Mouse (Mus musculus): Measurements from ENCODE around the gene Simc1. TPM values are rescaled to one million over a fixed set of nuclear protein-coding genes. Genes with fewer than 3 reads are reported as not detected.
"Not testable (repeated sequence)": the region's sequence is repeated elsewhere in the genome, so short reads cannot be mapped to it uniquely, and the experiment has no call there.

Gene Simc1
- total RNA-seq (2021) = 10 to 100 TPM; 13.5 to 14.4 TPM

DNA sequence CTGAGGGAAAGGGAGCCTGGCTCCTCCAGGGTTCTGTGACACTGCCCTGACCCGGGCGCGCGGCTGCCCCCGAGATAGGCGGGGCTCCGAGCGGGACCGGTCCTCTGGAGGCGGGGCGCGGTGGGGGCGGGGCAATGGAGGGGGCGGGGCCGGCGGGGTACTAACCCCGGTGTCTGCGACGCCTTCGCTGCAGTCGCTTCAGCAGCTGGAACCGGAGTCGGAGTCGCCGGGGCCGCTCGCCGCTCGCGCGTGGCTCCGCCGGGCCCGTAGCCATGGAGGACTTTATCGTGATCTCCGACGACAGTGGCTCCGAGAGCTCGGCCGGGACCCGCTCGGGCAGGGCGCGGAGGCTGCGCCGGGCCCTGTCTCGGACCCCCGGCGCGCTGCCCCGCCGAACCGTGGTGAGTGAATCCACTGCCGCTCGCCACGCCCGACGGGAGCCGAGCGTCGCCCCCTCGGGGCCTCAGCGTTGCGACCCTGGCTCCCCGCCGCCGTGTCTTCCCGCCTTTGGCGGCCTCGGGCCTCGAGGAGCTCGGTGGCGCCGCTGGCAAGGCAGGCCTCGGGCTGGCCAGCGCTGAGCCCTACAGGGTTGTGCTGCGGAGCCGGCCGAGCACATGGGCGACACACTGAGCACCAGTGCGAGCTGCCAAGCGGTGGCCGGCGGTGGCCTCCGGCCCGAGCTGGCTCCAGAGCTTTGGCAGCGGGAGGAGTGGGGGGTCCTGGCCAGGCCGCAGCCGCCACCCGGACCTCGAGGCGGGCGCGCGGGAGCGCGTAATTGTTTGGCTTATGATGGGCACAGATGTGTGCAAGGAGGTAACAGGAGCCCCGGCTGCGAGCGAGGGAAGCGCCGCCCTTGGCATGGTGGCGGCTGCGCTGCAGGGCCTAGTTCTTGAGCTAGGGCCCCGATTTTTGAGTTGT is at the start of gene Simc1:
TSS of gene Simc1 (plus strand) at position 176 of the 918 bp plus-strand sequence.
- peak; percentile 59 to 62 for DNase-seq (ENCODE audit: low spot score in 2 of 2)
- intact Hi-C loops (cut with DNase I) = loop anchor here (5.0 kb wide), 1 partner anchor 37 kb away; the partner anchor contains the start of gene Thoc3

GRCm38 (mm10) chr13:54457062-54457461 is 46.5 kb upstream of the Simc1 start:
- intact Hi-C loops (cut with DNase I) = no loop called here
- peak in 1 of 2 experiments; percentile 15 for DNase-seq (ENCODE audit: low spot score in 2 of 2)

- intact Hi-C loops (cut with DNase I) = no loop called here
- DNase-seq (ENCODE audit: low spot score in 2 of 2) = no peak
These were observed 44.3 kb upstream of the Simc1 start for GRCm38 (mm10) chr13:54459282-54459681.

DNA sequence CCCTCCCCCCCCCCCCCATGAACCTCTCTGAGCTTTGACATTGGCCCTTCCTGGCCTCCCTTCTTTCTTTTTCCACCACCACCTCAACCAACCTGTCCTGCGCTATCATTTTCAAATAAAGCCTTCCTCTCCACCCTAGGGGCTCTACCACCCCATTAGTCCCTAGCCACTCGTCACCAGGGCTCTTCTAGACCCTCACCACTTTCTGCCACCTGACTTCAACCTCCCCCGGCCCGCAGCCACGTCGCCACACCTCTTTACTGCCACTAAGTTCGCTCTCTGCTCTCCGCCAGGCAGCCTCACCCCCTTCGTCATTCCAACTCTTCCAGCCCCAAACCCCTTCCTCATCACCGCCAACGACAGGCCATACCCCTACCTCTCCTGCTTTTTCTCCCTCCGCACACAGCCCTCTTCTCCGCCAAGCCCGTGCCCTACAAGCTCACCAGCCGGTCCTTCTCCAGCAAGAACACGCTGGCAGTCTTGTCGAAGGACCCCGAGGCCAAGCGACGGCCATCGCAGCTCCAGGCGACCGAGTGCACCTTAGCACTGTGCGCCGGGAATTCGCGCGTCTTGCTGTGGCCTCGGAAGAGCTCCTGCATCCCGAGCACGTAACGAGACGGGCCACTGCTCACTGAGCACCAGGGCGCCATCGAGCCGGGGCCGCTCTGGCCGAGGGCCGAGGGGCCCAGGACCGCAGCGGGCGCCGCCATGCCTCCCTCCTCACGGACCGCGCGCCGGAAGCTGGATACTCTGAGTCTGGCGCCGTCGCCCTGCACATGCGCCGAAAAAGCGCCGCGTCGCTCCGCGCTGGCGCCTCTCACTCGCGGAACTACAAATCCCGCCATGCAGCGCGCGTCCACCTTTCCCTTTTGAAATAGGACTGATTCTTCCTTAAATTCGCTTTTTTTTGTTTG is 35.2 kb upstream of the Simc1 start, which contains the start of gene Thoc3:
TSS of gene Thoc3 (minus strand) at position 752 of the 914 bp plus-strand sequence.
- intact Hi-C loops (cut with DNase I) = loop anchor here (5.0 kb wide), 1 partner anchor 34 kb away; the partner anchor contains the start of gene Simc1
- DNase-seq (ENCODE audit: low spot score in 2 of 2) = peak; percentile 92 to 94

- no peak for DNase-seq (ENCODE audit: low spot score in 2 of 2)
- intact Hi-C loops (cut with DNase I) = loop anchor here (5.0 kb wide), 1 partner anchor 33 kb away; the partner anchor contains the start of gene Simc1
These were observed 34.6 kb upstream of the Simc1 start for GRCm38 (mm10) chr13:54469012-54469354.

DNA sequence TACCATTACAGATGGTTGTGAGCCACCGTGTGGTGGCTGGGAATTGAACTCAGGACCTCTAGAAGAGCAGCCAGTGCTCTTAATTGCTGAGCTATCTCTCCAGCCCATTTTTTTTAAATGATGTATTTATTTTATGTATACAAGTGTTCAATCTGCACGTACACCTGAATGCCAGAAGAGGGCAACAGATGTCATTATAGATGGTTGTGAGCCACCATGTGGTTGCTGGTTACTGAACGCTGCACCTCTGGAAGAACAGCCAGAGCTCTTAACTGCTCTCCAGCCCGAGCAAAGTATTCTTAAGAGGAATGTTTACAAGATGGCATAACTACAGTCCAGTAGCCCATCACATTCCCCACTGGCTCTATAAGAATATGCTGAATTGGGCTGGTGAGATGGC is 31.6 kb upstream of the Simc1 start:
- no peak for DNase-seq (ENCODE audit: low spot score in 2 of 2)
- intact Hi-C loops (cut with DNase I) = no loop called here

GRCm38 (mm10) chr13:54474996-54475395 is 28.6 kb upstream of the Simc1 start:
- no peak for DNase-seq (ENCODE audit: low spot score in 2 of 2)
- intact Hi-C loops (cut with DNase I) = no loop called here

- DNase-seq (ENCODE audit: low spot score in 2 of 2) = no peak
- intact Hi-C loops (cut with DNase I) = no loop called here
These were observed 27.9 kb upstream of the Simc1 start for GRCm38 (mm10) chr13:54475702-54476101.

DNA sequence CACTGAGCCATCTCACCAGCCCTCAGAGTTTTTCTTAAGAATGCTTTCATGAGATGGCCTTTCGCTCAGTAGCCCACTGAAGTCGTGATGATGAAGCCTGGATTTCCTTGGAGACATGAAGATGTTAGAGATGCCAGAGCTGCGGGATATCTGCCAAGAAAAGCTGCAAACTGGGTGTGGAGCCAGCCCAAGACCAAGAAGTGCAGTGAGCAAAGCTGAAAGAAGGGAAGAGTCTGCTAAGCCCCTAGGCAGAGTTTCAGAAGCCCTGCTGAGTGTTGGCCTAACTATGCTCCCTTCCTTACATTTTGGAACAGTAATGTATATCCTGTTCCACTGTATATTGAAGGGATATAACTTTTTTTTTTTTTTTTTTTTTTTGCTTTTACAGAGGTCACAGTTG is 24.3 kb upstream of the Simc1 start:
- intact Hi-C loops (cut with DNase I) = no loop called here
- DNase-seq (ENCODE audit: low spot score in 2 of 2) = peak in 1 of 2 experiments; percentile 17

DNA sequence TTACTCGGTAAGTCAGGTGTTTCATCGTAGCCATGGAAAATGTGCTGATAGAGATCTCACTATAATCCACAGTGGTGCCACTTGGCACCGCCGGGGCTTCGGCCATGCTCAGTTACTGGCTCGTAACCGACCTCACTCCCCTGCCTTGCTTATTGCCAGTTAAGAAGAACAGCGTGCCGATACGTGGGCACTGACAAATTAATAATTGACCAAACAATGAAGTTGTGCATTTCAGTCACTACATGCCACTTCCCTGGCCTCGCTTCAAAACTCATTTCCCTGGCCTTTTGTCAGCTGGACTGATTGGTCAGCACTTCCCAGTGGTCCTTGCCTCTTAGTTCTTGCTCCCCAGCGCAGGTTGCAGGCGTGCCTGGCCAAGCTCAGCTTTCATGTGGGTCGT is 22.1 kb upstream of the Simc1 start:
- intact Hi-C loops (cut with DNase I) = no loop called here
- DNase-seq (ENCODE audit: low spot score in 2 of 2) = no peak

DNA sequence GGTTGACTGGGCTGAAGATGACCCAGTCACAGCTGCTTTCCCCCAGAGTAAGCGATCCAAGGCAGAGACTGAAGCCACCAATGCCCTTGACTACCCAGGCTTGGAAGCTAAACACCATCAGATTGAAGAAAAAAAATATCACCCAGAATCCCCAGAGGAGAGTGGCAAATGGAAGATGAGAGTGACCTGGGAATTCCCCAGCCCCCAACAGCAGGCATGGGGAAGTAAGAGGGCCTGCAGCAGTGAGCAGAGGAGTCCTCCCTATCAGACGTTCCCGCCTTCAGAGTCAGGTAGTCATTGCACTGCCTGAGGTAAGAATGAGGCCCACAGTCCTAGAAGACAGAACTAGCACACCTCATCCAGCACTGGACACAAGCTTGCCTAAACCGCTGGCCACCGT is 13.2 kb upstream of the Simc1 start:
- no peak for DNase-seq (ENCODE audit: low spot score in 2 of 2)
- intact Hi-C loops (cut with DNase I) = no loop called here

DNA sequence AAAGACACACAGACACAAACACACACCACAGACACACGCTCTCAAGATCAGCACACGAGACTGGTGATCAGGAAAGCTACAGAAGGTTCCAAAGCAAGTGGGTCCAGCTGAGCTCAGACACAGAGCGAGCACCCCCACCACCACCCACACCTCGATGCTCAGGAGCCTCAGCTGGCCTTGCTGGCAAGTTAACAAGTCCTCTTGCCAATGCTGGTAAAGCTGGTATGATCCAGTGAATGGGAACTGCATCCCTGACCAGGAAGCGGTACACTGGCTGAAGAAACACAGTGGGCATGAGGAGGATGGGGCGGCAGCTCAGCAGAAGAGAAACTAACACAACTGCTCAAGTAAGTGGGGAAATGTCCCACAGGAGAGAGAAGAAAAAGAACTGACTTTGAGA is 12.2 kb upstream of the Simc1 start:
- intact Hi-C loops (cut with DNase I) = no loop called here
- no peak for DNase-seq (ENCODE audit: low spot score in 2 of 2)

DNA sequence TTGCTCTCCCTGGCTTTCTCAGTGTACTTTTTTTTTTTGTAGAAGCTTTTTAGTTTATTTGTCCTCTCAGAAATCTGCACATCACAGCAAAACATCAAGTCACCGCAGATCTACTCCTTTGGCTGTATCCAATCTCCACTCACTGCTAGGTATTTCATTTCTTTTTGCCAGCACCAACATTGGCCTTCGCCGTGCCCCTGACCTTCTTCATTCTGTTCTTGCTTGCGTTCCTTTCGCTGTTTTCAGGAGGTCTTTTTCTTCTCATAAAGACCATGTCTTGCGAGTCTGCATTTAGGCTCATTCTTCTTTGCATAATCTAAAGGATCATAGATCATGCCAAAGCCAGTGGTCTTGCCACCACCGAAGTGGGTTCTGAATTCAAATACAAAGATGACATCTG is 4.0 kb upstream of the Simc1 start:
- DNase-seq (ENCODE audit: low spot score in 2 of 2); intact Hi-C loops (cut with DNase I): not testable (repeated sequence)

DNA sequence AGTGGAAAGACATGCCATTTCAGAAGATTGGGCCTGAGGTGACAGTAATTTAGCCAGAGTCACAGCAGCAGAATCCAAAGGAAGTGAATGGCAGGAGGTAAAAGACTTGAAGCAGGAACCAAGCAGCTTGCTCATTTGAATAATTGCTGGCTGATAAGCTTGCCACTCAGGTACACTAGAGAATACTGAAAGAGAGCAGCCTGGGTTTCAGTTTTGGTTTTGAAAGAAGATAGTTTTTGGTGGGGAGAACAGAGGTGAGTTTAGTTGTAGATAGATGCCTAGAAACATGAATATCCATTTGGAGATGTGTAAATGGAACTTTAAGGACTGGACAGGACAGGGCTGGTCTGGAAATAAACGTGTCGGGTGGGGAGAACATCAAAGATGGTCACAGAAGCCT is 2.2 kb upstream of the Simc1 start:
- intact Hi-C loops (cut with DNase I) = loop anchor here (5.0 kb wide), 1 partner anchor 34 kb away; the partner anchor contains the start of gene Thoc3
- no peak for DNase-seq (ENCODE audit: low spot score in 2 of 2)

DNA sequence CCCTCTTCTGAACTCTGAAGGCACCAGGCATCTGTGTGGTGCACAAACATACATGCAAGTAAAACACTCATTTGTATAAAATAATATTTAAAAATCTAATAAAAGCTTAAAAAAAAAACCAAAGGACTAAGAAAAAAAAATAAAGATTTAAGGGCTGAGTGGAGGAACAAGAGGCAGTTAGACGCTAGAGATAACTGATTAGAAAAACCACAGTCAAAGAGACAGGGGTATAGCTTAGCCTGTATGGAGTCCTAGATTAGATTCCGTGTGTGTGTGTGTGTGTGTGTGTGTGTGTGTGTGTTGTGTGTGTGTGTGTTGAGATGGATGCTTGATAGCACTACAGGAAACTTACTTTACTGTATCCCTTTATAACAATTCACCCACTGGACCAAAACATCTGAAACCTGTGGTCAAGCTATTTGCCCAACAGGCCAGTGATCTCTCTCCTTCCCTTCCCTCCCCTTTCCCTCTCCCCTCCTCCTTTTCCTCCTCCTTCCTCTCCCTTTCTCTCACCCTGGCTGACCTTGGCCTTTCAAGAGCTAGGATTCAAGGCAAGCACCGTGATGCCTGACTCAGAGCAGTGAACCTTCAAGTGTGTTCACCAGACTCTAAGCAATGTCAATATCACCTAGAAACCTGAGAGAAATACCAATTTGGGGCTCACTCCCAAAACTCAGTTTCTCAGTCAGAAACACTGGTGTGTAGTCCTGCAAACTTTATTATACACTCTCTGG is 1.5 kb upstream of the Simc1 start:
- no peak for DNase-seq (ENCODE audit: low spot score in 2 of 2)
- intact Hi-C loops (cut with DNase I) = loop anchor here (5.0 kb wide), 1 partner anchor 35 kb away; the partner anchor contains the start of gene Thoc3

GRCm38 (mm10) chr13:54503278-54503603 is 338 bp upstream of the Simc1 start:
- intact Hi-C loops (cut with DNase I) = loop anchor here (5.0 kb wide), 1 partner anchor 36 kb away; the partner anchor contains the start of gene Thoc3

GRCm38 (mm10) chr13:54504611-54505260 is 1.2 kb downstream of the Simc1 start:
- no peak for DNase-seq (ENCODE audit: low spot score in 2 of 2)
- intact Hi-C loops (cut with DNase I) = loop anchor here (5.0 kb wide), 1 partner anchor 37 kb away; the partner anchor contains the start of gene Thoc3

More at GRCm38 (mm10) chr13:54503278-54503603, 338 bp upstream of the Simc1 start:
- DNase-seq (ENCODE audit: low spot score in 2 of 2) = peak; percentile 3 to 31

GRCm38 (mm10) chr13:54505920-54506319 is 2.3 kb downstream of the Simc1 start:
- intact Hi-C loops (cut with DNase I) = no loop called here

DNA sequence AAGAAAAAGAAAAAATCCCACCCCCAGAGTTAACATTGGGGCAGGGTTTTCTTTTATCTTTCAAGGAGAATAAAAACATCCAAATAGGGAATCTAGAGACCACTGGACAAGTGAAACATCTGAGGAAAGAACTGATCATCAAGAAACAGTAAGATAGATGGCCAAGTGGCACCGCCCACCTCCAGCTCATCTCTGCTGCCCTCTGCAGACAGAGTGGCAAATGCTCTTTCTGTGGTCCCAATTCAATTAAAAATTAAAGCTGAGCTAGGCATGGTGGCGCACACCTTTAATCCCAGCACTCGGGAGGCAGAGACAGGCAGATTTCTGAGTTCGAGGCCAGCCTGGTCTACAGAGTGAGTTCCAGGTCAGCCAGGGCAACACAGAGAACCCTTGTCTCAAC is 16.6 kb downstream of the Simc1 start:
- no peak for DNase-seq (ENCODE audit: low spot score in 2 of 2)
- intact Hi-C loops (cut with DNase I) = no loop called here

More at GRCm38 (mm10) chr13:54505920-54506319, 2.3 kb downstream of the Simc1 start:
- peak; percentile 13 to 68 for DNase-seq (ENCODE audit: low spot score in 2 of 2)

All from left cerebral cortex, postnatal 25 days (tissue).